Mouse (Mus musculus) embryonic facial prominence, embryonic 12.5 days (tissue): ENCODE measurements around the gene Gm4303. TPM values are rescaled to one million over a fixed set of nuclear protein-coding genes. Genes with fewer than 3 reads are reported as not detected.
"Not testable (repeated sequence)": the region's sequence is repeated elsewhere in the genome, so short reads cannot be mapped to it uniquely, and the experiment has no call there.

ENCODE experiments used
- ATAC-seq: fragments of 200-750 bp; cut with Nextera tagmentation; 2 replicates; pipeline ENCODE4 v1.8.0; 2017; ENCODE audit not compliant: insufficient number of reproducible peaks, insufficient read depth, low FRiP score, low TSS enrichment
- H3K27ac ChIP-seq: fragments of 300-500 bp; sonication (generic); 2 replicates; pipeline ENCODE4 v1.5.1; 2016; ENCODE audit warnings: mild to moderate bottlenecking
- H3K27me3 ChIP-seq: fragments of 300-500 bp; sonication (generic); 2 replicates; pipeline ENCODE4 v1.6.1; 2016; ENCODE audit warnings: mild to moderate bottlenecking, moderate library complexity
- H3K36me3 ChIP-seq: fragments of 300-500 bp; sonication (generic); 2 replicates; pipeline ENCODE4 v1.6.1; 2016; ENCODE audit warnings: mild to moderate bottlenecking
- H3K4me1 ChIP-seq: fragments of 300-500 bp; sonication (generic); 2 replicates; pipeline ENCODE4 v1.6.1; 2016
- H3K4me2 ChIP-seq: fragments of 300-500 bp; sonication (generic); replicated peaks from 2 replicates; pipeline ENCODE4 v1.6.1; 2016; ENCODE audit warnings: mild to moderate bottlenecking, moderate library complexity
- H3K4me3 ChIP-seq: fragments of 300-500 bp; sonication (generic); 2 replicates; pipeline ENCODE4 v1.5.1; 2016; ENCODE audit warnings: mild to moderate bottlenecking
- H3K9ac ChIP-seq: fragments of 300-500 bp; sonication (generic); 2 replicates; pipeline ENCODE4 v1.6.1; 2016; ENCODE audit warnings: mild to moderate bottlenecking, moderate library complexity
- H3K9me3 ChIP-seq: fragments of 300-500 bp; sonication (generic); 2 replicates; pipeline ENCODE4 v1.6.1; 2016; ENCODE audit warnings: mild to moderate bottlenecking, moderate library complexity
- WGBS: fragments of 180-500 bp; shearing (Covaris S2); methylation state at CpG from one replicate; pipeline ENCODE4 v1.1.7; 2016; 5-methylcytosine and 5-hydroxymethylcytosine counted together
- polyA plus RNA-seq: library from polyadenylated mRNA; unstranded; fragments of >200 nt; fragmentation: Nextera tagmentation; extraction: Ambion mirVana; gene quantifications from 2 replicates; pipeline ENCODE4 v1.2.1, GENCODE M21; 2016

Gene Gm4303
- polyA plus RNA-seq: not detected in 2 replicates

DNA sequence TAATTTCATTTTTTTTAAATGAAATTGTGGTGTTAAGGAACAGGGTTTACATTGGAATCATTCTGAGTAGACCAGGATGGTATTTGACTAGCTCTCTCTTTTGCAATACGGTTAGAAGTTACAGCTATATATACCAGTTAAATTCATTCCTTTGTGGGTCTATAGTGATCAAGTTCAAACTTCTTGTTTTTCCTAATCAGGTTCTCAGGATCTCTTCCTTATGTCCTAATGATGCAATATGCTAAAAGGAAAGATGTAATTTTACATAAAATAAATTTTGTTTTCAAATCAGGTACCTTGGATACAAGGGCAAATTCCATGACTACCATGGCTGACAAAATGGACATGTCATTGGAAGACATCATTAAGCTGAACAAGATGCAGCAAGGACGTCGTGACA is at the start of gene Gm4303:
Gm4303 (plus strand) TSS at position 301 of the 400 bp plus-strand sequence.
- H3K9ac ChIP-seq, H3K4me2 ChIP-seq, H3K9me3 ChIP-seq, H3K4me1 ChIP-seq, H3K4me3 ChIP-seq, H3K27ac ChIP-seq, H3K36me3 ChIP-seq, H3K27me3 ChIP-seq, ATAC-seq: not testable (repeated sequence)
- no CpG with 5 or more reads among the region's 3 CpGs for WGBS

DNA sequence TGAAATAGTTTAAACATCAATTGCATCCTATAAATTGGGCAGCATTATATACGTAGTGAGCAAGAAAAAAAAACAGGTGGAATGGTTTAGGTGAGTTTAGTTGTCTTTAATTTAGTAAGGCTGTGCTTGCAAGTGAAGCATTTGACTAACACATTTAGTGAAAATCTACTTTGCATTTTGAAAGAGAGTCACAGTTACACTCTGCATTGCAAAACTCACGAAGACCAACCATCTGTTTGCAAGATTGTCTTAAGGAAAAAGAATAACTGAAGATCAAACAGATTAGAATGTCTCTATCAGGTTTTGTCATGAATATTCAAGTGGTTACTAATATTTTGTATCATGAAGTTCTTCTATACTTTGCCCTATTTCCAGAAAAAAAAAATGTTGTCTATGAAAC is 49.7 kb upstream of the Gm4303 start:
- ATAC-seq: no peak
- no peaks in the 10 kb centered on the region for H3K4me1 ChIP-seq
- H3K27me3 ChIP-seq: no peaks in the 10 kb centered on the region
- 83% methylated on average over 2 of the region's 2 CpGs for WGBS
- H3K36me3 ChIP-seq: no peaks in the 10 kb centered on the region
- H3K9ac ChIP-seq: no peak overlapping the region
- H3K4me3 ChIP-seq: no peak overlapping the region
- no peak overlapping the region for H3K4me2 ChIP-seq
- no peak overlapping the region for H3K27ac ChIP-seq
- no peaks in the 10 kb centered on the region for H3K9me3 ChIP-seq

DNA sequence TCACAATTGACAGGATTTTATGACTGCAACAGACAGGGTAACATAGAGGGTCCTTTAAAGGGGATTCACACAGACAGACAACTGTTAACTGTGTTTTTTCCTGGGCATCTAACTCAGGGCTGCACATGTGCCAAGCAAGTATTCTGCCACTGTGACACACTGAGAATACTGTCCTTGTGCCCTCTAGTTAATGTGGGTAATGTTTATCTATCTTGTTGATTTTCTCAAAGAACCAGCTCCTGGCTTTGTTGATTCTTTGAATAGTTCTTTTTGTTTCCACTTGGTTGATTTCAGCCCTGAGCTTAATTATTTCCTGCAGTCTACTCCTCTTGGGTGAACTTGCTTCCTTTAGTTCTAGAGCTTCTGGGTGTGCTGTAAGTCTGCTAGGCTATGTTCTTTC is 45.7 kb upstream of the Gm4303 start:
- H3K4me3 ChIP-seq, H3K36me3 ChIP-seq, H3K27me3 ChIP-seq, H3K4me2 ChIP-seq, H3K27ac ChIP-seq, H3K9ac ChIP-seq, ATAC-seq, H3K4me1 ChIP-seq: not testable (repeated sequence)
- peaks cover 12% of the 10 kb centered on the region; the same call in 1 of the 2 replicates for H3K9me3 ChIP-seq

DNA sequence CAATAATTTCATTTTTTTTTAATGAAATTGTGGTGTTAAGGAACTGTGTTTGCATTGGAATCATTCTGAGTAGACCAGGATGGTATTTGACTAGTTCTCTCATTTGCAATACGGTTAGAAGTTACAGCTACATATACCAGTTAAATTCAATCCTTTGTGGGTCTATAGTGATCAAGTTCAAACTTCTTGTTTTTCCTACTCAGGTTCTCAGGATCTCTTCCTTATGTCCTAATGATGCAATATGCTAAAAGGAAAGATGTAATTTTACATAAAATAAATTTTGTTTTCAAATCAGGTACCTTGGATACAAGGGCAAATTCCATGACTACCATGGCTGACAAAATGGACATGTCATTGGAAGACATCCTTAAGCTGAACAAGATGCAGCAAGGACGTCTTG is 10.4 kb upstream of the Gm4303 start, which contains the start of gene Gm4301:
Gm4301 (plus strand) TSS at position 301 of the 400 bp plus-strand sequence.
- H3K4me3 ChIP-seq, H3K27me3 ChIP-seq, H3K4me2 ChIP-seq, H3K4me1 ChIP-seq, H3K36me3 ChIP-seq, H3K9ac ChIP-seq, H3K9me3 ChIP-seq, H3K27ac ChIP-seq, ATAC-seq: not testable (repeated sequence)
- no CpG with 5 or more reads among the region's 2 CpGs for WGBS

DNA sequence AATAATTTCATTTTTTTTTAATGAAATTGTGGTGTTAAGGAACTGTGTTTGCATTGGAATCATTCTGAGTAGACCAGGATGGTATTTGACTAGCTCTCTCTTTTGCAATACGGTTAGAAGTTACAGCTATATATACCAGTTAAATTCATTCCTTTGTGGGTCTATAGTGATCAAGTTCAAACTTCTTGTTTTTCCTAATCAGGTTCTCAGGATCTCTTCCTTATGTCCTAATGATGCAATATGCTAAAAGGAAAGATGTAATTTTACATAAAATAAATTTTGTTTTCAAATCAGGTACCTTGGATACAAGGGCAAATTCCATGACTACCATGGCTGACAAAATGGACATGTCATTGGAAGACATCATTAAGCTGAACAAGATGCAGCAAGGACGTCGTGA is 5.2 kb upstream of the Gm4303 start, which contains the start of gene Gm4302:
Gm4302 (plus strand) TSS at position 301 of the 400 bp plus-strand sequence.
- not testable (repeated sequence) for H3K27ac ChIP-seq, H3K4me2 ChIP-seq, H3K27me3 ChIP-seq, H3K36me3 ChIP-seq, H3K4me3 ChIP-seq, ATAC-seq, H3K9me3 ChIP-seq, H3K4me1 ChIP-seq, H3K9ac ChIP-seq
- WGBS: no CpG with 5 or more reads among the region's 3 CpGs

DNA sequence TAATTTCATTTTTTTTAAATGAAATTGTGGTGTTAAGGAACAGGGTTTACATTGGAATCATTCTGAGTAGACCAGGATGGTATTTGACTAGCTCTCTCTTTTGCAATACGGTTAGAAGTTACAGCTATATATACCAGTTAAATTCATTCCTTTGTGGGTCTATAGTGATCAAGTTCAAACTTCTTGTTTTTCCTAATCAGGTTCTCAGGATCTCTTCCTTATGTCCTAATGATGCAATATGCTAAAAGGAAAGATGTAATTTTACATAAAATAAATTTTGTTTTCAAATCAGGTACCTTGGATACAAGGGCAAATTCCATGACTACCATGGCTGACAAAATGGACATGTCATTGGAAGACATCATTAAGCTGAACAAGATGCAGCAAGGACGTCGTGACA is 5.0 kb downstream of the Gm4303 start, which contains the start of gene Gm4305:
Gm4305 (plus strand) TSS at position 301 of the 400 bp plus-strand sequence.
- WGBS: no CpG with 5 or more reads among the region's 3 CpGs
- not testable (repeated sequence) for ATAC-seq, H3K4me1 ChIP-seq, H3K27ac ChIP-seq, H3K4me3 ChIP-seq, H3K4me2 ChIP-seq, H3K9ac ChIP-seq, H3K9me3 ChIP-seq, H3K27me3 ChIP-seq, H3K36me3 ChIP-seq

DNA sequence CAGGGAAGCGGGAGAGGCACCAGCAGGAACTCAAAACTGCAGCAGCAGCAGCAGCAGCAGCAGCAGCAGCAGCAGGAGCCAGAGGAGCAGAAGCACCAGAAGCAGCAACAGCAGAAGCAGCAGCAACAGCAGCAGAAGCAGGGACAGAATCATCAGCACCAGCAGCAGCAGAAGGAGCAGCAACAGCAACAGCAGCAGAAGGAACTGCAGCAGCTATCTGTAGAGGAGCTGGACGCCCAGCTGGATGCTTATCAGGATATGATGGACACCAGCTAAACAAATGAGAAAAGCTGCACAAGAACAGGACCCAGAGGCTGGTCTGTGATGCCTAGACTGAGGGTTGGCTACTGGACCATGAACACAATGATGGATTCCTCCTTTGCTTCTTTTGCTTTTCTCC is 11.1 kb downstream of the Gm4303 start:
- not testable (repeated sequence) for H3K4me1 ChIP-seq, H3K4me2 ChIP-seq, H3K36me3 ChIP-seq, H3K27me3 ChIP-seq, ATAC-seq, H3K27ac ChIP-seq, H3K4me3 ChIP-seq, H3K9me3 ChIP-seq, H3K9ac ChIP-seq
- 84% methylated on average over 2 of the region's 2 CpGs for WGBS

DNA sequence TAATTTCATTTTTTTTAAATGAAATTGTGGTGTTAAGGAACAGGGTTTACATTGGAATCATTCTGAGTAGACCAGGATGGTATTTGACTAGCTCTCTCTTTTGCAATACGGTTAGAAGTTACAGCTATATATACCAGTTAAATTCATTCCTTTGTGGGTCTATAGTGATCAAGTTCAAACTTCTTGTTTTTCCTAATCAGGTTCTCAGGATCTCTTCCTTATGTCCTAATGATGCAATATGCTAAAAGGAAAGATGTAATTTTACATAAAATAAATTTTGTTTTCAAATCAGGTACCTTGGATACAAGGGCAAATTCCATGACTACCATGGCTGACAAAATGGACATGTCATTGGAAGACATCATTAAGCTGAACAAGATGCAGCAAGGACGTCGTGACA is 15.3 kb downstream of the Gm4303 start, which contains the start of gene Gm4307:
Gm4307 (plus strand) TSS at position 301 of the 400 bp plus-strand sequence.
- not testable (repeated sequence) for H3K4me3 ChIP-seq, H3K4me1 ChIP-seq, H3K4me2 ChIP-seq, H3K36me3 ChIP-seq, ATAC-seq, H3K27me3 ChIP-seq, H3K9ac ChIP-seq, H3K9me3 ChIP-seq, H3K27ac ChIP-seq
- WGBS: no CpG with 5 or more reads among the region's 3 CpGs

DNA sequence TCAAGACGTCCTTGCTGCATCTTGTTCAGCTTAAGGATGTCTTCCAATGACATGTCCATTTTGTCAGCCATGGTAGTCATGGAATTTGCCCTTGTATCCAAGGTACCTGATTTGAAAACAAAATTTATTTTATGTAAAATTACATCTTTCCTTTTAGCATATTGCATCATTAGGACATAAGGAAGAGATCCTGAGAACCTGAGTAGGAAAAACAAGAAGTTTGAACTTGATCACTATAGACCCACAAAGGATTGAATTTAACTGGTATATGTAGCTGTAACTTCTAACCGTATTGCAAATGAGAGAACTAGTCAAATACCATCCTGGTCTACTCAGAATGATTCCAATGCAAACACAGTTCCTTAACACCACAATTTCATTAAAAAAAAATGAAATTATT is 36.7 kb downstream of the Gm4303 start, which contains the start of gene Gm4312:
Gm4312 (minus strand) TSS at position 101 of the 400 bp plus-strand sequence.
- H3K27me3 ChIP-seq, H3K9me3 ChIP-seq, H3K27ac ChIP-seq, ATAC-seq, H3K4me2 ChIP-seq, H3K4me3 ChIP-seq, H3K4me1 ChIP-seq, H3K36me3 ChIP-seq, H3K9ac ChIP-seq: not testable (repeated sequence)
- WGBS: no CpG with 5 or more reads among the region's 2 CpGs

Other genes with a start within 250 kb of the Gm4303 start
- gene Gm4301, start 10.3 kb upstream of the Gm4303 start, polyA plus RNA-seq: not detected in 2 replicates
- gene Gm4302, start 5.1 kb upstream of the Gm4303 start, polyA plus RNA-seq: not detected in 2 replicates
- gene Gm4305, start 5.1 kb downstream of the Gm4303 start, polyA plus RNA-seq: not detected in 2 replicates
- not detected in 2 replicates for gene Gm4307, start 15.4 kb downstream of the Gm4303 start, polyA plus RNA-seq
- gene Gm4312, start 36.6 kb downstream of the Gm4303 start, polyA plus RNA-seq: not detected in 2 replicates
- gene Tmtc3, start 141.4 kb downstream of the Gm4303 start, polyA plus RNA-seq: 24.4 and 25.7 TPM in 2 replicates
- 6.8 and 7.3 TPM in 2 replicates for gene Cep290, start 141.6 kb downstream of the Gm4303 start, polyA plus RNA-seq
- gene 4930430F08Rik, start 244.5 kb downstream of the Gm4303 start, polyA plus RNA-seq: 7.5 and 9.3 TPM in 2 replicates
- not detected in 2 replicates for gene 1700017N19Rik, start 244.5 kb downstream of the Gm4303 start, polyA plus RNA-seq